Comparison of ENCODE assay signal across 11 mouse cellular contexts in the genomic region with DNA sequence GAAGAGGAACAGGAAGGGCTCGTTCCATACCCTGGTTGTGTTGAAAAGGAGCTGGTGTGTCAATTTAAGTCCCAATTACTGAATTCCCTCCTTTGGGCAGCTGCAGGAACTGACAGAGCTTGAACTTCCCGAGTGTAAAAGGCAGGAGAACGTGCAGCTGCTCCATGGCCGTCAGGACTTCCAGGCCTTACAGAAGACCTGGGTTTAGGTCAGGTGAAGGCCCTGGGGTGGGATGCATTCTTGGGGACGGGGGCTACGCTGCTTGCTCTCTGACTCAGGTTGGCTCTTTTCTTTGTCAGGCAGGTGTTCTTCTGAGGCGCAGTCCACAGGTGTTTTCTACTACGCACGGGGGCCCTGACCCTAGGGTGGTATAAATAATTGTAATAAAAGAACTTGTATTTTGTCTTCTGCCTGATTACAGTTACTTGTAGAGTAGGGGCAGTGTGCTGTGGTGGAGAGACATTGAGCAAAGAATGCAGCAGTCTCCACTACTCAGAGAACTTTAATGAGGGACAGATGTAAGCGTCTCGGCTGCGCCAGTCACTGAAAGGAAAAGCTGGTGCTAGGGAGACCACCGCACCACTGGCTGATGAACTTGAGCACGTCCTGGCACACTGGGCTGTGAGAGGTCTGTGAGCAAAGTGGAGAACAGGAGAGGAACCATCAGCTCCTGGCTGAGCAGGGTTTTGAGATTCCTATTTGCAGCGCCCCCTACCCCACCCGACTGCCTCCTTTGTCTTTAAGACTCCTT. TPM values are rescaled to one million over a fixed set of nuclear protein-coding genes. Genes with fewer than 3 reads are reported as not detected.
DNase-seq lines count a peak whose midpoint lies in the region; ATAC-seq and TF ChIP-seq lines count a peak whose summit lies in the region.
"Had no signal": no experiment of that assay in that cellular context is flagged by ENCODE, and none has a peak within 500 bp of the region (broad histone marks: within the 10 kb centered on the region; RNA-seq: fewer than 3 reads in every experiment).

No protein-coding gene starts in this region.

- H3K9me3 ChIP-seq in heart, embryonic 10.5 days = no peaks in the 10 kb centered on the region
- H3K9me3 ChIP-seq in lung, postnatal 0 days (ENCODE audit: low read length) = no peaks in the 10 kb centered on the region
- no peaks in the 10 kb centered on the region for H3K9me3 ChIP-seq in intestine, embryonic 14.5 days (ENCODE audit: control insufficient read depth, low read length)
- no peaks in the 10 kb centered on the region for H3K9me3 ChIP-seq in stomach, embryonic 16.5 days (replicated peaks; ENCODE audit: control insufficient read depth, low read length)
- no peaks in the 10 kb centered on the region for H3K9me3 ChIP-seq in forebrain, postnatal 0 days (ENCODE audit: low read length)
- H3K9me3 ChIP-seq: hindbrain, embryonic 13.5 days had no signal

- 80% methylated on average over 16 of the region's 16 CpGs for WGBS in heart, embryonic 10.5 days
- WGBS in lung, postnatal 0 days = 70% methylated on average over 16 of the region's 16 CpGs
- 78% methylated on average over 16 of the region's 16 CpGs for WGBS in intestine, embryonic 14.5 days
- WGBS in stomach, embryonic 16.5 days = 70% methylated on average over 16 of the region's 16 CpGs
- WGBS in forebrain, postnatal 0 days = 82% methylated on average over 16 of the region's 16 CpGs

- H3K36me3 ChIP-seq in heart, embryonic 10.5 days = peaks cover 85% of the 10 kb centered on the region
- H3K36me3 ChIP-seq in lung, postnatal 0 days (ENCODE audit: insufficient read depth, low read length) = peaks cover 34% of the 10 kb centered on the region
- peaks cover 84% of the 10 kb centered on the region for H3K36me3 ChIP-seq in intestine, embryonic 14.5 days (ENCODE audit: control insufficient read depth, insufficient read depth, low read length)
- peaks cover 28% of the 10 kb centered on the region for H3K36me3 ChIP-seq in stomach, embryonic 16.5 days (ENCODE audit: control insufficient read depth, insufficient read depth, low read length)
- H3K36me3 ChIP-seq in forebrain, postnatal 0 days (ENCODE audit: insufficient read depth) = peaks cover 81% of the 10 kb centered on the region

- no peak overlapping the region; the same call in 1 of the 2 replicates for H3K9ac ChIP-seq in lung, postnatal 0 days (replicated peaks; ENCODE audit: low read depth)
- peak overlapping the region; percentile 39; the same call in 1 of the 2 replicates for H3K9ac ChIP-seq in intestine, embryonic 14.5 days (ENCODE audit: low read length)
- peak overlapping the region; percentile 65 for H3K9ac ChIP-seq in stomach, embryonic 16.5 days (ENCODE audit: low read length)
- H3K9ac ChIP-seq in forebrain, postnatal 0 days = no peak overlapping the region
- H3K9ac ChIP-seq: hindbrain, embryonic 13.5 days had no signal

- peak overlapping the region; percentile 81 for H3K27ac ChIP-seq in heart, embryonic 10.5 days
- H3K27ac ChIP-seq in lung, postnatal 0 days (ENCODE audit: low read length) = peak overlapping the region; percentile 43; the same call in 1 of the 2 replicates
- 0 out of 2 replicates have a peak overlapping the region, but pooled peaks have one; percentile 67 for H3K27ac ChIP-seq in intestine, embryonic 14.5 days (ENCODE audit: low read depth)
- H3K27ac ChIP-seq in stomach, embryonic 16.5 days (ENCODE audit: low read length) = peak overlapping the region; percentile 86
- no peak overlapping the region for H3K27ac ChIP-seq in forebrain, postnatal 0 days (ENCODE audit: low read depth, low read length)
- H3K27ac ChIP-seq: hindbrain, embryonic 13.5 days had no signal

- no peak overlapping the region for H3K4me3 ChIP-seq in heart, embryonic 10.5 days
- H3K4me3 ChIP-seq in lung, postnatal 0 days (ENCODE audit: low read depth, low read length) = no peak overlapping the region
- peak overlapping the region; percentile 35 for H3K4me3 ChIP-seq in intestine, embryonic 14.5 days (ENCODE audit: low read depth, low read length)
- H3K4me3 ChIP-seq in stomach, embryonic 16.5 days (replicated peaks; ENCODE audit: low read length) = peak overlapping the region; percentile 48
- no peak overlapping the region for H3K4me3 ChIP-seq in forebrain, postnatal 0 days (ENCODE audit: low read depth, low read length)
- H3K4me3 ChIP-seq: hindbrain, embryonic 13.5 days had no signal

- intact Hi-C loops in heart, postnatal 36 days (cut with DNase I) = no loop called here

- H3K4me2 ChIP-seq in lung, postnatal 0 days (replicated peaks; ENCODE audit: low read depth, low read length) = peak overlapping the region; percentile 54; the same call in 1 of the 2 replicates
- peak overlapping the region; percentile 42 for H3K4me2 ChIP-seq in intestine, embryonic 14.5 days (ENCODE audit: low read length)
- H3K4me2 ChIP-seq in stomach, embryonic 16.5 days (ENCODE audit: low read depth, low read length) = peak overlapping the region; percentile 48
- H3K4me2 ChIP-seq in forebrain, postnatal 0 days (ENCODE audit: low read depth) = no peak overlapping the region
- H3K4me2 ChIP-seq: hindbrain, embryonic 13.5 days had no signal

- H3K4me1 ChIP-seq in heart, embryonic 10.5 days = peaks cover 49% of the 10 kb centered on the region
- peaks cover 3% of the 10 kb centered on the region; the same call in 1 of the 2 replicates for H3K4me1 ChIP-seq in lung, postnatal 0 days (ENCODE audit: insufficient read depth, low read depth, low read length)
- peaks cover 14% of the 10 kb centered on the region for H3K4me1 ChIP-seq in intestine, embryonic 14.5 days (replicated peaks; ENCODE audit: control insufficient read depth, insufficient read depth, low read length)
- H3K4me1 ChIP-seq in stomach, embryonic 16.5 days (ENCODE audit: control insufficient read depth, insufficient read depth, low read length) = peaks cover 16% of the 10 kb centered on the region
- H3K4me1 ChIP-seq in forebrain, postnatal 0 days (ENCODE audit: insufficient read depth) = no peaks in the 10 kb centered on the region

- H3K27me3 ChIP-seq in heart, embryonic 10.5 days (ENCODE audit: insufficient read depth, poor library complexity, severe bottlenecking) = no peaks in the 10 kb centered on the region
- no peaks in the 10 kb centered on the region for H3K27me3 ChIP-seq in lung, postnatal 0 days (replicated peaks; ENCODE audit: insufficient read depth, low read length)
- no peaks in the 10 kb centered on the region for H3K27me3 ChIP-seq in intestine, embryonic 14.5 days (replicated peaks; ENCODE audit: control insufficient read depth, insufficient read depth, low read length)
- no peaks in the 10 kb centered on the region for H3K27me3 ChIP-seq in stomach, embryonic 16.5 days (ENCODE audit: control insufficient read depth, insufficient read depth, low read length)
- no peaks in the 10 kb centered on the region for H3K27me3 ChIP-seq in forebrain, postnatal 0 days (ENCODE audit: insufficient read depth, low read length)

- no peak for TF ChIP-seq CTCF in lung, postnatal 0 days (IDR thresholded peaks at IDR 0.05)
- no peak for TF ChIP-seq CTCF in forebrain, postnatal 0 days (IDR thresholded peaks at IDR 0.05; ENCODE audit: low read depth)

- peak; percentile 66 for DNase-seq in heart, embryonic 10.5 days (ENCODE audit: low spot score)
- no peak for DNase-seq in heart, postnatal 36 days
- DNase-seq in lung, postnatal 0 days (ENCODE audit: low spot score) = no peak
- DNase-seq in lung, postnatal 14 days = no peak
- DNase-seq in intestine, embryonic 14.5 days (ENCODE audit: low spot score) = peak; percentile 50
- no peak for DNase-seq in forebrain, postnatal 0 days
- no peak for DNase-seq in layer of hippocampus, adult 9-10 months (ENCODE audit: low spot score)
- DNase-seq: B cell, adult 2 months had no signal

- no peak for ATAC-seq in lung, postnatal 0 days
- no peak for ATAC-seq in intestine, embryonic 14.5 days (replicated peaks; ENCODE audit: low FRiP score, low TSS enrichment, low read depth)
- no peak for ATAC-seq in stomach, embryonic 16.5 days (ENCODE audit: insufficient read depth, low FRiP score)
- ATAC-seq in forebrain, postnatal 0 days = no peak

- no peak for TF ChIP-seq EP300 in lung, postnatal 0 days (IDR thresholded peaks at IDR 0.05)

RNA-seq across cellular contexts. Expression of gene Krtcap3, which starts 1.5 kb away (rescaled TPM):
- 10.2 and 13.1 TPM in 2 replicates for polyA plus RNA-seq in heart, embryonic 10.5 days (2016; fragmentation: Nextera tagmentation; extraction: Ambion mirVana)
- 1 to 10 TPM; 1.7 to 2.7 TPM for total RNA-seq in heart, postnatal 36 days (2021)
- 44.5 and 50.4 TPM in 2 replicates for polyA plus RNA-seq in lung, postnatal 0 days (2015; fragmentation: Nextera tagmentation; extraction: Ambion mirVana)
- polyA plus RNA-seq in intestine, embryonic 14.5 days (2014; fragmentation: Nextera tagmentation; extraction: Ambion mirVana) = 59.4 and 71.9 TPM in 2 replicates
- polyA plus RNA-seq in stomach, embryonic 16.5 days (2015; fragmentation: Nextera tagmentation; extraction: Ambion mirVana) = 64.2 and 76.1 TPM in 2 replicates
- 2.6 and 8.6 TPM in 2 replicates for total RNA-seq in forebrain, postnatal 0 days (2014; rRNA removed)
- 2.2 and 2.5 TPM in 2 replicates for polyA plus RNA-seq in forebrain, postnatal 0 days (2015; fragmentation: Nextera tagmentation; extraction: Ambion mirVana)

RNA-seq across cellular contexts. Expression of gene Gm9970, which starts 11.9 kb away (rescaled TPM):
- 0.28 TPM in 1 of 2 replicates, not detected in the other for polyA plus RNA-seq in heart, embryonic 10.5 days (2016; fragmentation: Nextera tagmentation; extraction: Ambion mirVana)
- not detected for total RNA-seq in heart, postnatal 36 days (2021)
- polyA plus RNA-seq in lung, postnatal 0 days (2015; fragmentation: Nextera tagmentation; extraction: Ambion mirVana) = 0.45 and 0.62 TPM in 2 replicates
- 0.48 and 0.60 TPM in 2 replicates for polyA plus RNA-seq in intestine, embryonic 14.5 days (2014; fragmentation: Nextera tagmentation; extraction: Ambion mirVana)
- polyA plus RNA-seq in stomach, embryonic 16.5 days (2015; fragmentation: Nextera tagmentation; extraction: Ambion mirVana) = 0.45 TPM in 1 of 2 replicates, not detected in the other
- 0.62 and 0.92 TPM in 2 replicates for total RNA-seq in forebrain, postnatal 0 days (2014; rRNA removed)
- 0.29 and 0.51 TPM in 2 replicates for polyA plus RNA-seq in forebrain, postnatal 0 days (2015; fragmentation: Nextera tagmentation; extraction: Ambion mirVana)
- total RNA-seq: layer of hippocampus, postnatal 25 days had no signal
- polyA plus RNA-seq: hindbrain, embryonic 13.5 days had no signal

RNA-seq across cellular contexts. Expression of gene Nrbp1, which starts 12.3 kb away (rescaled TPM):
- 149 and 153 TPM in 2 replicates for polyA plus RNA-seq in heart, embryonic 10.5 days (2016; fragmentation: Nextera tagmentation; extraction: Ambion mirVana)
- total RNA-seq in heart, postnatal 36 days (2021) = 10 to 100 TPM; 85.4 to 88.1 TPM
- 125 and 131 TPM in 2 replicates for polyA plus RNA-seq in lung, postnatal 0 days (2015; fragmentation: Nextera tagmentation; extraction: Ambion mirVana)
- 138 and 158 TPM in 2 replicates for polyA plus RNA-seq in intestine, embryonic 14.5 days (2014; fragmentation: Nextera tagmentation; extraction: Ambion mirVana)
- 146 and 158 TPM in 2 replicates for polyA plus RNA-seq in stomach, embryonic 16.5 days (2015; fragmentation: Nextera tagmentation; extraction: Ambion mirVana)
- total RNA-seq in forebrain, postnatal 0 days (2014; rRNA removed) = 106 and 132 TPM in 2 replicates
- 127 and 133 TPM in 2 replicates for polyA plus RNA-seq in forebrain, postnatal 0 days (2015; fragmentation: Nextera tagmentation; extraction: Ambion mirVana)

RNA-seq across cellular contexts. Expression of gene Ppm1g, which starts 32.5 kb away (rescaled TPM):
- polyA plus RNA-seq in heart, embryonic 10.5 days (2016; fragmentation: Nextera tagmentation; extraction: Ambion mirVana) = 148 and 151 TPM in 2 replicates
- 10 to 100 TPM; 50.3 to 58.7 TPM for total RNA-seq in heart, postnatal 36 days (2021)
- 77.6 TPM in 2 replicates for polyA plus RNA-seq in lung, postnatal 0 days (2015; fragmentation: Nextera tagmentation; extraction: Ambion mirVana)
- polyA plus RNA-seq in intestine, embryonic 14.5 days (2014; fragmentation: Nextera tagmentation; extraction: Ambion mirVana) = 139 and 145 TPM in 2 replicates
- polyA plus RNA-seq in stomach, embryonic 16.5 days (2015; fragmentation: Nextera tagmentation; extraction: Ambion mirVana) = 107 and 108 TPM in 2 replicates
- 93.4 and 102 TPM in 2 replicates for total RNA-seq in forebrain, postnatal 0 days (2014; rRNA removed)
- polyA plus RNA-seq in forebrain, postnatal 0 days (2015; fragmentation: Nextera tagmentation; extraction: Ambion mirVana) = 156 and 175 TPM in 2 replicates

RNA-seq across cellular contexts. Expression of gene Ift172, which starts 37.9 kb away (rescaled TPM):
- polyA plus RNA-seq in heart, embryonic 10.5 days (2016; fragmentation: Nextera tagmentation; extraction: Ambion mirVana) = 28.6 and 31.1 TPM in 2 replicates
- 10 to 100 TPM; 36.8 to 43.6 TPM for total RNA-seq in heart, postnatal 36 days (2021)
- polyA plus RNA-seq in lung, postnatal 0 days (2015; fragmentation: Nextera tagmentation; extraction: Ambion mirVana) = 24.2 and 25.6 TPM in 2 replicates
- 29.5 and 30.6 TPM in 2 replicates for polyA plus RNA-seq in intestine, embryonic 14.5 days (2014; fragmentation: Nextera tagmentation; extraction: Ambion mirVana)
- polyA plus RNA-seq in stomach, embryonic 16.5 days (2015; fragmentation: Nextera tagmentation; extraction: Ambion mirVana) = 34.6 and 35.1 TPM in 2 replicates
- total RNA-seq in forebrain, postnatal 0 days (2014; rRNA removed) = 31.1 and 42.6 TPM in 2 replicates
- 9.9 and 12.8 TPM in 2 replicates for polyA plus RNA-seq in forebrain, postnatal 0 days (2015; fragmentation: Nextera tagmentation; extraction: Ambion mirVana)

Comparison
In these comparisons a context has a peak if more than half of its experiments do, and no peak if none do; other contexts are left out.
1. DNase-seq: peak in heart, embryonic 10.5 days (single experiment) and intestine, embryonic 14.5 days (single experiment); none in heart, postnatal 36 days (0 of 2), lung, postnatal 0 days (single experiment), lung, postnatal 14 days (single experiment), forebrain, postnatal 0 days (single experiment) and layer of hippocampus, adult 9-10 months (single experiment).
2. H3K4me3 ChIP-seq: peak in intestine, embryonic 14.5 days (single experiment) and stomach, embryonic 16.5 days (single experiment); none in heart, embryonic 10.5 days (single experiment), lung, postnatal 0 days (single experiment) and forebrain, postnatal 0 days (single experiment).
3. H3K9ac ChIP-seq: peak in intestine, embryonic 14.5 days (single experiment) and stomach, embryonic 16.5 days (single experiment); none in lung, postnatal 0 days (single experiment) and forebrain, postnatal 0 days (single experiment).